Mouse (Mus musculus) forebrain, embryonic 15.5 days (tissue): ENCODE results near the gene Rarg. TPM values are rescaled to one million over a fixed set of nuclear protein-coding genes. Genes with fewer than 3 reads are reported as not detected.

ENCODE experiments used
- ATAC-seq: fragments of 200-750 bp; cut with Nextera tagmentation; replicated peaks from 2 replicates; pipeline ENCODE4 v1.8.0; 2017; ENCODE audit warnings: mild to moderate bottlenecking, moderate TSS enrichment, moderate library complexity
- H3K27ac ChIP-seq: fragments of 300-500 bp; sonication (generic); replicated peaks from 2 replicates; pipeline ENCODE4 v1.5.1; 2015; ENCODE audit warnings: mild to moderate bottlenecking, inconsistent platforms
- H3K27me3 ChIP-seq: fragments of 300-500 bp; sonication (generic); 2 replicates; pipeline ENCODE4 v1.6.1; 2015; ENCODE audit warnings: inconsistent platforms
- H3K36me3 ChIP-seq: fragments of 300-500 bp; sonication (generic); 2 replicates; pipeline ENCODE4 v1.6.1; 2015; ENCODE audit warnings: mild to moderate bottlenecking, inconsistent platforms
- H3K4me1 ChIP-seq: fragments of 300-500 bp; sonication (generic); 2 replicates; pipeline ENCODE4 v1.6.1; 2015; ENCODE audit warnings: inconsistent platforms
- H3K4me2 ChIP-seq: fragments of 300-500 bp; sonication (generic); replicated peaks from 2 replicates; pipeline ENCODE4 v1.6.1; 2015; ENCODE audit warnings: mild to moderate bottlenecking, inconsistent platforms
- H3K4me3 ChIP-seq: fragments of 300-500 bp; sonication (generic); 2 replicates; pipeline ENCODE4 v1.5.1; 2015; ENCODE audit warnings: mild to moderate bottlenecking, inconsistent platforms
- H3K9ac ChIP-seq: fragments of 300-500 bp; sonication (generic); replicated peaks from 2 replicates; pipeline ENCODE4 v1.6.1; 2015; ENCODE audit warnings: mild to moderate bottlenecking, inconsistent platforms
- H3K9me3 ChIP-seq: fragments of 300-500 bp; sonication (generic); 2 replicates; pipeline ENCODE4 v1.6.1; 2016; ENCODE audit warnings: inconsistent platforms
- WGBS: fragments of 180-500 bp; shearing (Covaris S2); methylation state at CpG from one replicate; pipeline ENCODE4 v1.1.7; 2015; ENCODE audit warnings: mixed read lengths; 5-methylcytosine and 5-hydroxymethylcytosine counted together
- polyA plus RNA-seq: library from polyadenylated mRNA; unstranded; fragments of >200 nt; fragmentation: Nextera tagmentation; extraction: Ambion mirVana; gene quantifications from 2 replicates; pipeline ENCODE4 v1.2.1, GENCODE M21; 2015

Rarg gene
- polyA plus RNA-seq, 1 experiment from 2014 or later = 5.9 TPM

GRCm38 (mm10) chr15:102278726-102279091 is 21.4 kb upstream of the Rarg start:
- 35% methylated on average over 7 of the region's 7 CpGs for WGBS
- H3K4me1 ChIP-seq = peaks cover 16% of the 10 kb centered on the region
- peaks cover 12% of the 10 kb centered on the region for H3K36me3 ChIP-seq
- no peaks in the 10 kb centered on the region for H3K27me3 ChIP-seq
- peak overlapping the region; percentile 79 for H3K4me2 ChIP-seq
- H3K4me3 ChIP-seq = peak overlapping the region; percentile 84
- H3K9ac ChIP-seq = peak overlapping the region; percentile 86
- no peaks in the 10 kb centered on the region for H3K9me3 ChIP-seq
- H3K27ac ChIP-seq = peak overlapping the region; percentile 82
- no peak for ATAC-seq

- no peak overlapping the region for H3K9ac ChIP-seq
- no peaks in the 10 kb centered on the region for H3K9me3 ChIP-seq
- no peak overlapping the region for H3K27ac ChIP-seq
- H3K4me2 ChIP-seq = no peak overlapping the region
- 76% methylated on average over 6 of the region's 6 CpGs for WGBS
- peaks cover 5% of the 10 kb centered on the region for H3K4me1 ChIP-seq
- ATAC-seq = no peak
- H3K4me3 ChIP-seq = no peak overlapping the region
- no peaks in the 10 kb centered on the region for H3K36me3 ChIP-seq
- peaks cover 7% of the 10 kb centered on the region; the same call in 1 of the 2 replicates for H3K27me3 ChIP-seq
These were observed 16.8 kb upstream of the Rarg start for GRCm38 (mm10) chr15:102273982-102274716.

DNA sequence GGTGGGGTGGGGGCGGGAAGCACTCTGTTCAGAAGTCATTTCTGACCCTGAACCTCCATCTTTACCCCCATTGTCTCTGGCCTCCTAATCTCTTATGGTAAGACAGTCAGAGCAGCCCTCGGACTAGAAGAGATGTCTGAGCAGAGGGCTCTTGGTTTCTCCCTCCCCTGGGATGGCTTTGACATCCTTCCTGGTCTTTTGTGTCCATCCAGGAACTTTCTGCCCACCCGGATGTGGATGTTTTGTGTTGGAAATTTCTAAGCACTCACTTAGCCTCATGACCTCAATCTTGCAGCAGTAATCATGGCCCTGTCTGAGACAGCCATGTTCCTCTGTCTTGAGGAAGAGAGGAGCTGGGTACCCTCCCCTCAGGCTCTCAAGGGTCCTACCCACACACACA is 14.1 kb upstream of the Rarg start:
- no peak overlapping the region for H3K9ac ChIP-seq
- 20% methylated on average over 3 of the region's 3 CpGs for WGBS
- no peak overlapping the region for H3K4me3 ChIP-seq
- no peaks in the 10 kb centered on the region for H3K9me3 ChIP-seq
- peaks cover 7% of the 10 kb centered on the region; the same call in 1 of the 2 replicates for H3K27me3 ChIP-seq
- ATAC-seq = no peak
- H3K4me1 ChIP-seq = no peaks in the 10 kb centered on the region
- no peaks in the 10 kb centered on the region for H3K36me3 ChIP-seq
- no peak overlapping the region for H3K27ac ChIP-seq
- H3K4me2 ChIP-seq = no peak overlapping the region

DNA sequence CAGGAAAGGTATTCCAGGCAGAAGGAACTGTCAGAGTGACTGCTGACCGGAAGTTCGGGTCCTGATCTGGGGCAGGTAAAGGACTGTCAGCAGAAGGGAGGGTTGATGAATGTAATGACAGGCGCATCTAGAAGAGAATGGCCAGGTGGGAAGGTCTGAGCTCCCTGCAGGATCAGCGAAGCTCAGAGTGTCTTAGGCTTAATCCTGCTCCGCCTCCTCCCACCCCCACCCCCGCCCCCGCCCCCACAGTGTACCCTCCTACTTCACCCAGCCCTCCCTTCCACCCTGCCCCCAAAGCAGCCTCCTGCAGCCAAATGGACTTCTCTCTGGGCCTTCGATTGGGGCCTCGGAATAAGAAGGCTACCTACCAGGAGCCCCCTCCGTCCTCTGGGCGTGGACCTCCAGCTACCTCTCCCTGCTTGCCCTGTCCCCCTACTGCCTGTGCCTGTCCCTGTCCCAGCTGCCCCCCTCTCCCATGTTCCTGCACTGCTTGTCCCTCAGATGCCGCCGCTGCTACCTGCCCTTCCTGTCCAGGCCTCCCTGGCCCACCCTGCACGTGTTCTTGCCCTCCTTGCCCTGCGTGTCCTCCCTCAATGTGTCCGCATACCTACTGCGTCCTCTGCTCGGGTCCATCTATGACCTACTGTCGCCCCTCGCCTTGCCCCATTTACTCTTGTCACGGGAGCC is 13.1 kb upstream of the Rarg start, which contains the start of gene Gm9918:
Gm9918 (plus strand) TSS at position 290 of the 687 bp plus-strand sequence.
- H3K4me2 ChIP-seq = peak within 1 kb of the TSS; percentile 10; the same call in 1 of the 2 replicates
- no peaks in the 10 kb centered on the region for H3K9me3 ChIP-seq
- H3K27ac ChIP-seq = no peak within 1 kb of the TSS
- H3K36me3 ChIP-seq = no peaks in the 10 kb centered on the region
- ATAC-seq = no peak
- 7% methylated on average over 17 of the region's 21 CpGs for WGBS
- peaks cover 7% of the 10 kb centered on the region; the same call in 1 of the 2 replicates for H3K27me3 ChIP-seq
- H3K4me3 ChIP-seq = no peak within 1 kb of the TSS
- H3K4me1 ChIP-seq = no peaks in the 10 kb centered on the region
- H3K9ac ChIP-seq = no peak within 1 kb of the TSS

GRCm38 (mm10) chr15:102265548-102265947 is 8.2 kb upstream of the Rarg start:
- WGBS = 91% methylated on average over 5 of the region's 5 CpGs
- Histone ChIP-seq H3K4me2 (no peak overlapping the region), H3K4me3 (no peak overlapping the region), H3K27me3 (peaks cover 1% of the 10 kb centered on the region; the same call in 1 of the 2 replicates), H3K27ac (no peak overlapping the region), H3K9ac (no peak overlapping the region), H3K9me3 (no peaks in the 10 kb centered on the region), H3K36me3 (no peaks in the 10 kb centered on the region), H3K4me1 (no peaks in the 10 kb centered on the region)
- ATAC-seq = no peak

- H3K27me3 ChIP-seq = no peaks in the 10 kb centered on the region
- peaks cover 7% of the 10 kb centered on the region for H3K4me1 ChIP-seq
- H3K9me3 ChIP-seq = no peaks in the 10 kb centered on the region
- no peaks in the 10 kb centered on the region for H3K36me3 ChIP-seq
- no peak overlapping the region for H3K9ac ChIP-seq
- H3K4me3 ChIP-seq = no peak overlapping the region
- no peak overlapping the region for H3K27ac ChIP-seq
- 79% methylated on average over 2 of the region's 2 CpGs for WGBS
- no peak for ATAC-seq
- no peak overlapping the region for H3K4me2 ChIP-seq
These were observed 5.7 kb upstream of the Rarg start for GRCm38 (mm10) chr15:102263037-102263436.

- Histone ChIP-seq H3K9me3 (no peaks in the 10 kb centered on the region), H3K9ac (no peak overlapping the region), H3K4me2 (no peak overlapping the region), H3K4me3 (no peak overlapping the region), H3K36me3 (no peaks in the 10 kb centered on the region), H3K27me3 (no peaks in the 10 kb centered on the region), H3K27ac (no peak overlapping the region), H3K4me1 (peaks cover 12% of the 10 kb centered on the region)
- no peak for ATAC-seq
- WGBS = 52% methylated on average over 7 of the region's 7 CpGs
These were observed 5.3 kb upstream of the Rarg start for GRCm38 (mm10) chr15:102262582-102262981.

DNA sequence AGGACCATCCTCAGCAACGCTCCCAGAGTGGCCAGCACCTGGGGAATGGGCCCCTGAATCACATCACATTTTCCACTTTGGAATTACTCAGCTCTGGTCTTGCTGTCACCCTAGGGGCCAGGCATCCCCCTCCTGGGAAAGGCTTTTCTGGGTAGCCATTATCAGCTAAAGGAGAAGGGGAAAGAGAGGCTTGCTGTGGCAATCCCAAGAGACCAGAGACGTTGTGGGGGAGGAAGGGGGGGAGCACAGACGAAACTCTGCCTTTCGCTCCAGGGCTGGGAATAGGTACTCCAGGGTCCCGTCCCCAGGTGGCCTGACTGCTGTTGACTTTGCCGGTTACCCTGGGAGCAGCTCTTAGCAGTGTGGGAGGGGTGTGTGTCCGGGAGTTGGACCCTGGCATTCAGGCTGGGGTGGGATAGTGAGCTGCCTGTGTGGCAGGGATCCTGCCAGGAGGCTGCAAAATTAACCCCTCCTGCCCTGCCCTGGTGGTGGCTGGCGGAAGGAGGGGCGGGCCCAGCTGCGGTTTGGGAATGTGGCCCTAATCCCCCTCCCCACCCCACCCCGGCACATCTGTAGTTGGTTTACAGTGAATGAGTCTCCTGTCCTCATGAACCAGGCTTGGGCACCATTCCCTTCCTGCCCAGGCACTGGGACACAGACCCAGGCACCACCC is 1.4 kb upstream of the Rarg start:
- Histone ChIP-seq H3K27me3 (peaks cover 5% of the 10 kb centered on the region; the same call in 1 of the 2 replicates), H3K4me2 (no peak overlapping the region), H3K27ac (no peak overlapping the region), H3K9me3 (no peaks in the 10 kb centered on the region), H3K9ac (no peak overlapping the region), H3K4me1 (peaks cover 23% of the 10 kb centered on the region), H3K36me3 (no peaks in the 10 kb centered on the region), H3K4me3 (no peak overlapping the region)
- 27% methylated on average over 11 of the region's 11 CpGs for WGBS
- no peak for ATAC-seq

- peak; percentile 42; the same call in 1 of the 2 replicates for ATAC-seq
- H3K27me3 ChIP-seq = peaks cover 5% of the 10 kb centered on the region; the same call in 1 of the 2 replicates
- no peaks in the 10 kb centered on the region for H3K9me3 ChIP-seq
- H3K4me1 ChIP-seq = peaks cover 23% of the 10 kb centered on the region
- peak overlapping the region; percentile 56; the same call in 1 of the 2 replicates for H3K4me3 ChIP-seq
- H3K36me3 ChIP-seq = no peaks in the 10 kb centered on the region
- peak overlapping the region; percentile 96 for H3K4me2 ChIP-seq
- H3K9ac ChIP-seq = no peak overlapping the region
- WGBS = 4% methylated on average over 12 of the region's 12 CpGs
- H3K27ac ChIP-seq = no peak overlapping the region
These were observed 756 bp upstream of the Rarg start for GRCm38 (mm10) chr15:102258076-102258470.

DNA sequence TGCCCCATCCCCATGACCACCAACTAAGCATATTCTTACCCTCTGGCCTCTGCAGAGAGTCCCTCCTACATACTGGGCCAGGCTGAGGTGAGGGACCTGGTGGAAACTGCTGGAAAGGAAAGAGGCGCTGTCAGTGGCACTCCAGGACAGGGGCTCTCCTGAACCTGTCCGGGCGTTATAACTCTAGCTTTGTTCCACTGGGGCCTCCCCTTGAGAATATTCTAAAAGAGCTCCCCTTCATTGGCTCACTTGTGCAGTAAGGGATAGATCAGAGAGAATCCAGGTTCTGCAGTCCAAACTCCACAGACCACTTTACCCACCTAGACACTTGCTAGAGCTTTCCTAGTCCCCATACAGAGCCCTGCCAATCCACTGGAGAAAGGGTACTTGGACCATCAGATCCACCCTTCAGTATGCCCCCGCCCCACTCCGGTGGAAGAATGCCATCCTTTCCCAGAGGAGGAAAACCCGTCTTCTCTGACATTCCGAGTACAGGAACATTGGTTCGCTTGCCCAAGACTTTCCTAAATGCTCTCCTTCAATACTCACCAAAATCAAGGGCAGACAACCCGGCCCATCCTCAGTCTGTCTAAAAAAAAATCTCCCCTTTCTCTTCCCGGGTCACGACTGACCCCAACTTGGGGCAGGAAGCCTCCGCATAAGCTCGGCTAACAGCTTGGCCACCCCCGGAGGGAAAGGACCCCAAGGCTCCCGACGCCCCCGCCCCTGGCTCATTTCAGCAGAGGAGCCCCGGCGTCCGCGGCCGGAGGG is 701 bp downstream of the Rarg start:
- H3K27me3 ChIP-seq = peaks cover 5% of the 10 kb centered on the region; the same call in 1 of the 2 replicates
- H3K4me3 ChIP-seq = peak overlapping the region; percentile 56
- no peak for ATAC-seq
- no peak overlapping the region for H3K27ac ChIP-seq
- H3K36me3 ChIP-seq = no peaks in the 10 kb centered on the region
- no peaks in the 10 kb centered on the region for H3K9me3 ChIP-seq
- peak overlapping the region; percentile 61 for H3K9ac ChIP-seq
- WGBS = 9% methylated on average over 22 of the region's 22 CpGs
- H3K4me1 ChIP-seq = peaks cover 23% of the 10 kb centered on the region
- H3K4me2 ChIP-seq = peak overlapping the region; percentile 96

GRCm38 (mm10) chr15:102255547-102256255 is 1.6 kb downstream of the Rarg start:
- Histone ChIP-seq H3K27me3 (peaks cover 5% of the 10 kb centered on the region; the same call in 1 of the 2 replicates), H3K4me2 (no peak overlapping the region)
- no peak for ATAC-seq

More at GRCm38 (mm10) chr15:102255547-102256255, 1.6 kb downstream of the Rarg start:
- H3K36me3 ChIP-seq = no peaks in the 10 kb centered on the region
- H3K4me3 ChIP-seq = no peak overlapping the region
- WGBS = 55% methylated on average over 14 of the region's 14 CpGs
- peaks cover 23% of the 10 kb centered on the region for H3K4me1 ChIP-seq
- no peaks in the 10 kb centered on the region for H3K9me3 ChIP-seq
- H3K27ac ChIP-seq = no peak overlapping the region
- H3K9ac ChIP-seq = no peak overlapping the region
